Mouse (Mus musculus) testis, adult 2 months (tissue): ENCODE measurements around the gene Alox12.

Experiments used
- CTCF ChIP-seq: fragments of 200-500 bp; IDR thresholded peaks from 2 replicates; pipeline ENCODE4 v1.5.1; 2012; ENCODE audit warnings: low read depth, mild to moderate bottlenecking, inconsistent platforms, low read length, moderate library complexity; ENCODE audit not compliant: control insufficient read depth, insufficient read depth, insufficient replicate concordance
- POLR2A ChIP-seq: fragments of 200-500 bp; IDR thresholded peaks from 2 replicates; pipeline ENCODE4 v1.6.1; 2012; ENCODE audit warnings: low read depth, mild to moderate bottlenecking, inconsistent platforms, low read length, moderate library complexity; ENCODE audit not compliant: control insufficient read depth

- TF ChIP-seq CTCF (no peak), POLR2A (no peak)
These were observed 32.9 kb upstream of the Alox12 start for GRCm38 (mm10) chr11:70288102-70288501.
